Mouse (Mus musculus) mouse trophoblast stem cell (cell line): ENCODE data around the gene Ccdc137.
"Not testable (repeated sequence)": the region's sequence is repeated elsewhere in the genome, so short reads cannot be mapped to it uniquely, and the experiment has no call there.

Source experiments
- in situ Hi-C, 2 experiments: fragments of 300-500 bp; cut with MseI, MboI; formaldehyde crosslinking; loops; 2 replicates in 1 of 2; 3 replicates in 1 of 2; pipeline ENCODE4 v1.15.1; 2025

Ccdc137 gene

GRCm38 (mm10) chr11:120457772-120458751 lies at the start of gene Ccdc137, which contains the start of gene Oxld1:
TSS of gene Ccdc137 (plus strand) at chr11:120458115.
TSS of gene Oxld1 (minus strand) at chr11:120458068.
- in situ Hi-C loops, result no loop called here

- in situ Hi-C loops, result not testable (repeated sequence)
Measured at GRCm38 (mm10) chr11:120413621-120414020, 44.3 kb upstream of the Ccdc137 start.

GRCm38 (mm10) chr11:120417852-120418251 lies 40.1 kb upstream of the Ccdc137 start:
- in situ Hi-C loops, result no loop called here

- in situ Hi-C loops, result no loop called here
Measured at GRCm38 (mm10) chr11:120418592-120418991, 39.3 kb upstream of the Ccdc137 start.

GRCm38 (mm10) chr11:120422651-120423568 lies 35.0 kb upstream of the Ccdc137 start:
- in situ Hi-C loops, result no loop called here

GRCm38 (mm10) chr11:120423569-120424295 lies 34.2 kb upstream of the Ccdc137 start:
- in situ Hi-C loops, result no loop called here

GRCm38 (mm10) chr11:120426727-120427126 lies 31.2 kb upstream of the Ccdc137 start:
- in situ Hi-C loops, result no loop called here

GRCm38 (mm10) chr11:120437152-120437856 lies 20.6 kb upstream of the Ccdc137 start, which contains the start of gene Nploc4:
TSS of gene Nploc4 (minus strand) at chr11:120437708.
- in situ Hi-C loops, result no loop called here

- in situ Hi-C loops, result no loop called here
Measured at GRCm38 (mm10) chr11:120437857-120438385, 20.0 kb upstream of the Ccdc137 start.

GRCm38 (mm10) chr11:120442344-120442743 lies 15.6 kb upstream of the Ccdc137 start, which contains the start of gene Tspan10:
TSS of gene Tspan10 (plus strand) at chr11:120442644.
- in situ Hi-C loops, result no loop called here

GRCm38 (mm10) chr11:120442765-120443280 lies 15.1 kb upstream of the Ccdc137 start:
- in situ Hi-C loops, result no loop called here

GRCm38 (mm10) chr11:120444106-120444505 lies 13.8 kb upstream of the Ccdc137 start:
- in situ Hi-C loops, result no loop called here

- in situ Hi-C loops, result no loop called here
Measured at GRCm38 (mm10) chr11:120445475-120445874, 12.4 kb upstream of the Ccdc137 start.

- in situ Hi-C loops, result no loop called here
Measured at GRCm38 (mm10) chr11:120447179-120447578, 10.7 kb upstream of the Ccdc137 start.

GRCm38 (mm10) chr11:120452246-120452645 lies 5.7 kb upstream of the Ccdc137 start:
- in situ Hi-C loops, result no loop called here

- in situ Hi-C loops, result no loop called here
Measured at GRCm38 (mm10) chr11:120453306-120453705, 4.6 kb upstream of the Ccdc137 start, which contains the start of gene Pde6g. TSS of gene Pde6g (minus strand) at chr11:120453500.

GRCm38 (mm10) chr11:120454965-120455364 lies 3.0 kb upstream of the Ccdc137 start:
- in situ Hi-C loops, result no loop called here

- in situ Hi-C loops, result no loop called here
Measured at GRCm38 (mm10) chr11:120455413-120455812, 2.5 kb upstream of the Ccdc137 start.

- in situ Hi-C loops, result no loop called here
Measured at GRCm38 (mm10) chr11:120457370-120457769, 545 bp upstream of the Ccdc137 start.
